Comparison of ENCODE assay signal across 12 mouse cellular contexts in the genomic region with DNA sequence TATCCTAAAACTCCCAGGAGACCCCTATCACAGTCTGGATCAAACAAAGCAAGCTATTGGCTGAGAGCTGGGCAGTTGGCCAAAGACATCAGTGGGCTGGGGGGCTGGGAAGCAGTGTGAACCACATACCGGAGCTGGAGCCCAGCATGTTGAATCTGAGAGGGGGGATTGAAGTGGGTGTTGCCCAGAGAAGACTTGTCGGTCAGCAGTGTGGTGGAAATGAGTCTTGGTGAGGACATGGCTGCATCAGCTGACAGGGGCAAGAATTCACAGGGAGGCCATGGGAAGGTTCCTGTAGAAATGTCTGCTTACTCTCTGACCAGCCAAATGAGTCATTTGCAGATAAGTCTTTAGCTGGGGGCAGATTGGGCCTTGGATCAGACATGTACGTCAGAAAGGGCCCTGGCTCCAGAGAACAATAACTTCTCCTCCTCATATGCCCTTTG.
DNase-seq lines count a peak whose midpoint lies in the region; ATAC-seq and TF ChIP-seq lines count a peak whose summit lies in the region.
"Had no signal": no experiment of that assay in that cellular context is flagged by ENCODE, and none has a peak within 500 bp of the region (broad histone marks: within the 10 kb centered on the region; RNA-seq: fewer than 3 reads in every experiment).

No protein-coding gene starts in this region.

- no peak overlapping the region for H3K4me3 ChIP-seq in liver, postnatal 0 days (ENCODE audit: low read depth, low read length)
- H3K4me3 ChIP-seq in forebrain, embryonic 16.5 days (replicated peaks; ENCODE audit: low read length), result no peak overlapping the region
- H3K4me3 ChIP-seq: liver, embryonic 15.5 days had no signal

- no peaks in the 10 kb centered on the region for H3K9me3 ChIP-seq in liver, postnatal 0 days (ENCODE audit: low read length)
- no peaks in the 10 kb centered on the region for H3K9me3 ChIP-seq in forebrain, embryonic 16.5 days (ENCODE audit: control insufficient read depth, low read length)
- H3K9me3 ChIP-seq: liver, embryonic 15.5 days had no signal

- no peak overlapping the region for H3K27ac ChIP-seq in liver, postnatal 0 days (ENCODE audit: low read depth)
- no peak overlapping the region for H3K27ac ChIP-seq in forebrain, embryonic 16.5 days (ENCODE audit: low read length)
- H3K27ac ChIP-seq: liver, embryonic 15.5 days had no signal

- ATAC-seq in liver, postnatal 0 days, result no peak
- peak; percentile 61 for ATAC-seq in forebrain, embryonic 16.5 days
- ATAC-seq: inflammation-experienced regulatory T-cells, adult 6 months; Patski had no signal

- TF ChIP-seq EP300 in liver, postnatal 0 days (IDR thresholded peaks at IDR 0.05; ENCODE audit: low read depth), result no peak

- WGBS in liver, postnatal 0 days (ENCODE audit: insufficient replicate concordance), result 41% methylated on average over 3 of the region's 3 CpGs
- WGBS in forebrain, embryonic 16.5 days, result 21% methylated on average over 3 of the region's 3 CpGs

- H3K4me1 ChIP-seq in liver, postnatal 0 days (ENCODE audit: insufficient read depth), result no peaks in the 10 kb centered on the region
- peaks cover 6% of the 10 kb centered on the region for H3K4me1 ChIP-seq in forebrain, embryonic 16.5 days (replicated peaks; ENCODE audit: control insufficient read depth, insufficient read depth, low read length)
- H3K4me1 ChIP-seq: liver, embryonic 15.5 days had no signal

- H3K27me3 ChIP-seq in liver, postnatal 0 days (ENCODE audit: insufficient read depth, low read length), result no peaks in the 10 kb centered on the region
- H3K27me3 ChIP-seq in forebrain, embryonic 16.5 days (replicated peaks; ENCODE audit: control insufficient read depth, insufficient read depth, low read length), result no peaks in the 10 kb centered on the region
- H3K27me3 ChIP-seq: liver, embryonic 15.5 days; Patski had no signal

- no peak overlapping the region for H3K4me2 ChIP-seq in liver, postnatal 0 days (ENCODE audit: low read depth, low read length)
- H3K4me2 ChIP-seq in forebrain, embryonic 16.5 days (ENCODE audit: low read length), result no peak overlapping the region
- H3K4me2 ChIP-seq: liver, embryonic 15.5 days had no signal

- H3K36me3 ChIP-seq in liver, postnatal 0 days (replicated peaks; ENCODE audit: insufficient read depth, low read length), result no peaks in the 10 kb centered on the region
- H3K36me3 ChIP-seq in forebrain, embryonic 16.5 days (ENCODE audit: control insufficient read depth, insufficient read depth), result no peaks in the 10 kb centered on the region
- H3K36me3 ChIP-seq: liver, embryonic 15.5 days had no signal

- no peak overlapping the region for H3K9ac ChIP-seq in liver, postnatal 0 days (replicated peaks)
- no peak overlapping the region for H3K9ac ChIP-seq in forebrain, embryonic 16.5 days (replicated peaks; ENCODE audit: low read depth, low read length)
- H3K9ac ChIP-seq: liver, embryonic 15.5 days had no signal

- DNase-seq in liver, result peak; percentile 18
- no peak for DNase-seq in liver, postnatal 0 days
- DNase-seq in adrenal gland, postnatal 25 days, result peak; percentile 13
- DNase-seq in lung, postnatal 4 days, result peak; percentile 44 to 63
- DNase-seq in frontal cortex, adult 2 months (ENCODE audit: extremely low spot score in 1 of 2, low spot score in 1 of 2), result no peak
- DNase-seq in frontal cortex, postnatal 10 days (ENCODE audit: low spot score in 2 of 2), result no peak
- DNase-seq in right cerebral cortex, postnatal 36 days (ENCODE audit: low spot score in 2 of 2), result no peak
- DNase-seq: cerebellum, adult 11 months had no signal

- no peak for TF ChIP-seq CTCF in liver, postnatal 0 days (IDR thresholded peaks at IDR 0.05; ENCODE audit: low read depth)

Comparison
In these comparisons a context has a peak if more than half of its experiments do, and no peak if none do; other contexts are left out.
1. DNase-seq: peak in liver (single experiment), adrenal gland, postnatal 25 days (single experiment) and lung, postnatal 4 days (2 of 2); none in liver, postnatal 0 days (single experiment), frontal cortex, adult 2 months (0 of 2), frontal cortex, postnatal 10 days (0 of 2) and right cerebral cortex, postnatal 36 days (0 of 2).